Mouse (Mus musculus) ovary, adult 18-20 months (tissue): ENCODE measurements around the gene Ppil4.

Experiments
- DNase-seq: peaks from one replicate; pipeline ENCODE4 v3.0.0; 2022; ENCODE audit warnings: low spot score, mixed read lengths

Ppil4 gene

GRCm38 (mm10) chr10:7861259-7861936 is 68.7 kb downstream of the Ppil4 start:
- no peak for DNase-seq

DNA sequence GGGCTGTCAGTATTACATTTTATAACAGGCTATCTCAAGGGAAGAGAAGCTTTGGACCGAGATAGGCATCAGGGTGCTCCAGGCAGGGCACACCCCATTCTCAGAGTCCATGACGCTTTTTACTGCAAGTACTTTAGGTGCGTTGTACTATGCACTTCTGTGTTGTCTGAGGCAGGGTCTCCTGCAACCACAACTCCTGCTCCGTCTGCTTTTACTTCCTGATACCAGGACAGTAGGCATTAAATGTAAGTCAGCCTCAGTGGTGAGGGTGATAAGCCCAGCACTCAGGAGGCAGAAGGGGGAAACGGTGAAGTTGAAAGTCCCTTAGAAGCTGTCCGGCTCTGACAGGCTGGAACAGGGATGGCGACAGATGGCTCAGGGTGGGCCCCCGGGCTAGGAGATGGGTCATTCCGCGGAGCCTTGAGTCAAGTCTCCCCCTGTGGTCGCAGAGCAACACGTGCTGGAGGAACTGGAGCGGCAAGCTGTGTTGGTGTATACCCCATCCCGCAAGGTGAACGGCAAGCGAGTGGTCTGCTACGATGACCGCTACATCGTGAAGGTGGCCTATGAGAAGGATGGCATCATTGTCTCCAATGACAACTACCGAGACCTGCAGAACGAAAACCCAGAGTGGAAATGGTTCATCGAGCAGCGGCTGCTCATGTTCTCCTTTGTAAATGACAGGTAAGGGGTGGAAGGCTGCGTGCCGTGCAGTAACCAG is 69.4 kb downstream of the Ppil4 start:
- no peak for DNase-seq

DNA sequence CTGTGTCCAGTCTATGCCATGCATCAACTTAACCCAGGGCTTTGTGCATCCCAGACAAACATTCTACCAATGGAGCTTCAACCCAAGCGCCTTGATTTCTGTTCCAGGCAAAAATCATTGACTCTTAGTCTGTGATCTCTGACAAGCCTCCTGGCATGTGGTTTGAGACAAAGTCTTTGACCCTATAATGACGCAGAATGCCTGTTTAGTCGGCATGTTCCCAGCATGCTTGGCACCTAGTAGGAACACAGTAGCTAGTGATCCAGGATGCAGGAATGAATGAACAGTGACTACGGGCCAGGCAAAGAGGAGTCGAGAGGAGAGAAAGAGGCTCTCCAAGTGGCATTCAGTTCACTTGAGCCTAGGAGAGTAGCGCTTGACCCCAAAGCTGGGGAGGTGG is 70.7 kb downstream of the Ppil4 start:
- DNase-seq: no peak

DNA sequence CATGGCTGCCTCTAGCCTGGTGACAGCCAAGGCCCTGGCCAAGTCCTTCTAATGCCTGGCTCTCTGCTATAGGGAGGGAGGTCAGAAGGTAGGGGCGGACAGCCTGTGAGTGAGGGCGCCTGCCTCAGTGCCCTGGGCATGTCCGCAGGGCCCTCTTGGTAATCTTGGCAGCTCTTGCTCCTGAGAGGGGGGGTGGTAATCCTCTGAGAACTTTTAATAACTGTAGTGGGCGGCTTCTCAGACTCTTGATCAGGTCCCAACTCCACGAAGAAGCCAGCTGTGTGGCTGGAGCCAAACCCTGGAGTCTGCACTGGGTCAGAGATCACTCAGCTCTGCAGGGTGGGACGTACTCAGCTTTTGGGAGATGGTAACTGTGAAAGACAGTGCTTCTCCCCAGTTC is 71.5 kb downstream of the Ppil4 start:
- no peak for DNase-seq

GRCm38 (mm10) chr10:7864806-7865205 is 72.1 kb downstream of the Ppil4 start:
- DNase-seq: no peak

DNA sequence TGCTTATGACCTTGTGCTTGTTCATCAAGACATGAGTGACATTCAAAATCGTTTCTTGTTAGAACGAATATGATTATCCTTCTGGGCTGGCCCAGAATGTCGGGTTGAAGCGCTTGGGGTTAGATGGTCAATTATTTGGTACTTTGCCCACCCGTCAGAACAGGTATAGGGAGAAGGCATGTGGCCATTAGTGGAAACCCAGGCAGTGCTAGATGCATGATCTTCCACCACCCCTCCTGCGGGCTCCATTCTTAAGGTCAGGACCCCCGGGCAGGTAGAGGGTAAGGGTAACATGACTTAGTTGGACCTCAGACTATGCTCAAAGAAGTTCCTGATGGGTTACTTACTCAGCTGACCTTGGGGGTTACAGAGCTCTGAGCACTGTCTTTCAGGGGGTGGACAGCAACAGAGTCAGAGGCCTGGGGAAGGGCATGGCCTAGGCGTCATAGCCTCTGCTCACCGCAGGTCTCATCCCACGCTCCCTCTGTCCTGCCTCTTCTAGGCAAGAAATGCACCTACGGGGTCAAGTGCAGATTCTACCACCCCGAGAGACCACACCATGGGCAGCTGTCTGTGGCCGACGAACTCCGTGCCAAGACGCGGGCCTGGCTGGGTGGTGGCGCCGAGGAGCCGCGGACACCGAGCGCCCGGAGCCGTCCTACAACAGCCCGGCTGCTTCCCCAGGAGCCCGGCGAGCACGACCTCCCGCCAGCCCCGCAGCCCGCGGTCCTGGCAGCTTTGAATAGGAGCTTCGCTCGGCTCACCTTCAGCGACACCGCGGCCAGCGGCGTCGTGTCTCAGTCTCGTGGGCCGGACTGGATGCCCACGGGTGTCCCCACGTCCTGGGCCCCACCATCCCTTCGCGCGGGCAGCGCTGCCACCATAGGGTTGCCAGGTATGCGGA is 74.3 kb downstream of the Ppil4 start:
- DNase-seq: no peak

DNA sequence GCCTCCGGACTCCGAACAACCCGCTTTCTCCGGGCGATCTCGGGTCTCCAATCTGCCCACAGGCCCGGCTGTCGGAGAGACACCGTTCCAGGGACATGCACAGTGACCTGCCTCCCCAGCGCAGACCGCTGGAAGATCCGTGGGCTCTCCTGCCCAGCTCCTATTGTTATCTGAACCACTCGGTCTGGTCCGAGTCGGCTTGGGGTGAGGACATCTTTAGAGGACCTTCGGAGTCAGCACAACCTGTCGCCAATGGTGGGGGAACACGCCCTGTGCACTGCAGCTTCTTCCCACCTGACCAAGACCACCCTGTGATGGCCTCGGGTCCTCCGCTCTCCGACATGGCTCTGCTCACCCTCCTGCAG is 75.0 kb downstream of the Ppil4 start:
- DNase-seq: no peak

DNA sequence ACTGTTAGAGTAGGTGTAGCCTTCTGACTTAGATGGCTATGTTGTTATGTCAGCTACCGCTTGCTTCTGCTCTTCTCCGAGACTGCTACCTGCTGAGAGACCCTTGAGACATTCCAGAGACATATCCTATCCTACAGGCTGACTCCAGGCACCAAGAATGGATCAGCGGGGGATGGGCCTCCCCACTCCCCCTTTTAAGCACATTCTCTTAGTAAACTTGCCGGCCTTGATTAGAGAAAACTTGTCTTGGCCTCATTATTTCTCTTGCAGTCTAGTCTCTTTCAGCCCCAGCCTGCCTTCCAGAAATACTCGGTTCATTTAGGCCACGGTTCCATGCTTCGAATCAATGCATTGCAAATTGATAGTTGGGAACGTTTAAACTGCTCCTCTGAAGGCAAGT is 77.1 kb downstream of the Ppil4 start:
- no peak for DNase-seq

GRCm38 (mm10) chr10:7870571-7871315 is 78.1 kb downstream of the Ppil4 start:
- no peak for DNase-seq

DNA sequence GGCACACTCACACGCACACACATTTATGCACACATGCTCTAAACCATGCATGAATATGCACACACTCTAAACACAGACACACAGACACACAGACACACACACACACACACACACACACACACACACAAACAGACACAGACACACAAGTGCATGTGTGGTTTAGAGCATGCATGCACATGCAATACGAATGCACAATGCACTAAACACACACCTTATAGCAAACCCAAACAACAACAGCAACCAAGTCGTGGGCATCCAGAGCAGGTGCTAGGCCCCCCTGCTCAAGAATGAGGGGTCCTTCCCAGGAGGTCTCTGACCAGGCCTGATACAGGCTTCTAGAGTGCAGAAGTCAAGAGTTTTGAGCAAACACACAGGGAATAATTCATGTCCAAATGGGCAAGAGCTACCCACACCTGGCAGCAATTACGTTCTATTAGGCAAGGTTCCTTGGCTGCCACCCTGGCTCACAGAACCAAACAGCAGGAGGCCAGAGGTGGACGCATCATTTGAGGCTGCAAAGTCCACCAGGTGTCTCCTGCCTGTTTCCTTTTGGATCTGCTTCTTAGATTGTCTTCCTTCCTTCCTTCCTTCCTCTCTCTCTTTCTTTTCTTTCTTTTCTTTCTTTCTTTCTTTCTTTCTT is 78.8 kb downstream of the Ppil4 start:
- no peak for DNase-seq
